Mouse (Mus musculus): ENCODE results near the gene Stard13.

GRCm38 (mm10) chr5:151133744-151134143 is 99.9 kb downstream of the Stard13 start:
- TF ChIP-seq POLR2A (IDR thresholded peaks at IDR 0.05; ENCODE audit: insufficient read depth, low read depth, low read length) (no peak), CTCF (IDR thresholded peaks at IDR 0.05; ENCODE audit: insufficient read depth, low read depth, low read length) (no peak)
